Mouse (Mus musculus) forelimb bud, embryonic 11.5 days (tissue): Measurements from ENCODE around the gene Crabp1.

Experiments
- DNase-seq: peaks from one replicate; pipeline ENCODE4 v3.0.0-alpha.2; 2012; ENCODE audit warnings: low read depth, low spot score

Gene Crabp1

GRCm38 (mm10) chr9:54764561-54765217 is at the start of gene Crabp1:
Gene Crabp1, plus strand, starts transcription at chr9:54764748.
- peak; percentile 59 for DNase-seq

- DNase-seq = no peak
Observed at GRCm38 (mm10) chr9:54715776-54716175, 48.8 kb upstream of the Crabp1 start.

- no peak for DNase-seq
Observed at GRCm38 (mm10) chr9:54717527-54717926, 47.0 kb upstream of the Crabp1 start.

- DNase-seq = no peak
Observed at GRCm38 (mm10) chr9:54722156-54722555, 42.4 kb upstream of the Crabp1 start.

GRCm38 (mm10) chr9:54722596-54722995 is 42.0 kb upstream of the Crabp1 start:
- DNase-seq = no peak

- no peak for DNase-seq
Observed at GRCm38 (mm10) chr9:54726315-54726714, 38.2 kb upstream of the Crabp1 start.

GRCm38 (mm10) chr9:54732122-54732521 is 32.4 kb upstream of the Crabp1 start:
- peak; percentile 55 for DNase-seq

- DNase-seq = peak; percentile 94
Observed at GRCm38 (mm10) chr9:54733921-54734638, 30.5 kb upstream of the Crabp1 start, which contains the start of gene Wdr61. Gene Wdr61, minus strand, starts transcription at chr9:54734519.

- no peak for DNase-seq
Observed at GRCm38 (mm10) chr9:54734639-54735252, 29.8 kb upstream of the Crabp1 start.

- peak; percentile 90 for DNase-seq
Observed at GRCm38 (mm10) chr9:54736284-54736701, 28.3 kb upstream of the Crabp1 start.

- peak; percentile 69 for DNase-seq
Observed at GRCm38 (mm10) chr9:54738376-54738775, 26.2 kb upstream of the Crabp1 start.

GRCm38 (mm10) chr9:54743891-54744290 is 20.7 kb upstream of the Crabp1 start:
- no peak for DNase-seq

GRCm38 (mm10) chr9:54745740-54746370 is 18.7 kb upstream of the Crabp1 start:
- no peak for DNase-seq

GRCm38 (mm10) chr9:54750215-54750981 is 14.2 kb upstream of the Crabp1 start:
- DNase-seq = no peak

- no peak for DNase-seq
Observed at GRCm38 (mm10) chr9:54751684-54752083, 12.9 kb upstream of the Crabp1 start.

- no peak for DNase-seq
Observed at GRCm38 (mm10) chr9:54752201-54752943, 12.2 kb upstream of the Crabp1 start.

GRCm38 (mm10) chr9:54752944-54753295 is 11.6 kb upstream of the Crabp1 start:
- no peak for DNase-seq

- no peak for DNase-seq
Observed at GRCm38 (mm10) chr9:54759592-54759991, 5.0 kb upstream of the Crabp1 start.

- DNase-seq = no peak
Observed at GRCm38 (mm10) chr9:54764091-54764490, 457 bp upstream of the Crabp1 start.

GRCm38 (mm10) chr9:54765336-54766085 is 963 bp downstream of the Crabp1 start:
- DNase-seq = no peak
